Mouse (Mus musculus) kidney, postnatal 10 days (tissue): ENCODE measurements around the gene Gm49027.
A peak's percentile ranks its signal among the peaks of the same experiment; 100 is the strongest.

ENCODE experiments used
- DNase-seq: peaks from one replicate; pipeline ENCODE4 v3.0.0; 2021; ENCODE audit warnings: mixed read lengths

The Gm49027 gene

GRCm38 (mm10) chr5:123499717-123500116 is 25.6 kb downstream of the Gm49027 start:
- peak; percentile 41 for DNase-seq

GRCm38 (mm10) chr5:123489935-123490334 is 35.4 kb downstream of the Gm49027 start:
- DNase-seq: no peak

GRCm38 (mm10) chr5:123489112-123489785 is 36.0 kb downstream of the Gm49027 start, which contains the start of the genes Lrrc43 and Il31:
TSS of gene Lrrc43 (plus strand) at chr5:123489305.
TSS of gene Il31 (minus strand) at chr5:123489489.
- no peak for DNase-seq

- DNase-seq: no peak
These were observed 37.5 kb downstream of the Gm49027 start for GRCm38 (mm10) chr5:123487659-123488395.

- no peak for DNase-seq
These were observed 51.5 kb downstream of the Gm49027 start for GRCm38 (mm10) chr5:123473817-123474216.

- DNase-seq: no peak
These were observed 54.4 kb downstream of the Gm49027 start for GRCm38 (mm10) chr5:123470784-123471400.

- no peak for DNase-seq
These were observed 60.6 kb downstream of the Gm49027 start for GRCm38 (mm10) chr5:123464638-123465037.
